Mouse (Mus musculus): ENCODE results near the gene Fgfr2. TPM values are rescaled to one million over a fixed set of nuclear protein-coding genes. Genes with fewer than 3 reads are reported as not detected.

Gene Fgfr2
- polyA plus RNA-seq, 1 experiment from 2014 or later: 133 TPM

GRCm38 (mm10) chr7:130267099-130267498 is 2856.1 kb downstream of the Fgfr2 start:
- no peak overlapping the region for H3K9ac ChIP-seq (ENCODE audit: low read depth, low read length)
- no peak overlapping the region for H3K27ac ChIP-seq (ENCODE audit: low read depth, low read length)
- peaks cover 33% of the 10 kb centered on the region for H3K4me1 ChIP-seq (ENCODE audit: control insufficient read depth, insufficient read depth, low read length)
- 42% methylated on average over 5 of the region's 5 CpGs for WGBS
- H3K9me3 ChIP-seq (ENCODE audit: control insufficient read depth, low read length): no peaks in the 10 kb centered on the region
- no peak overlapping the region; the same call in 1 of the 2 replicates for H3K4me2 ChIP-seq (replicated peaks; ENCODE audit: low read depth, low read length)
- no peaks in the 10 kb centered on the region for H3K36me3 ChIP-seq (ENCODE audit: control insufficient read depth, insufficient read depth, low read length)
- no peak for ATAC-seq (ENCODE audit: low FRiP score, low TSS enrichment)
- H3K27me3 ChIP-seq (ENCODE audit: control insufficient read depth, insufficient read depth, low read length): 0 out of 2 replicates have a peak, but pooled peaks cover 3% of the 10 kb centered on the region
- H3K4me3 ChIP-seq (ENCODE audit: low read length): no peak overlapping the region

GRCm38 (mm10) chr7:130266166-130266490 is 2857.0 kb downstream of the Fgfr2 start:
- peak overlapping the region; percentile 77 for H3K4me2 ChIP-seq (replicated peaks; ENCODE audit: low read depth, low read length)
- H3K36me3 ChIP-seq (ENCODE audit: control insufficient read depth, insufficient read depth, low read length): peaks cover 7% of the 10 kb centered on the region
- WGBS: under 1% methylated on average over 42 of the region's 52 CpGs
- peak; percentile 90 for ATAC-seq (ENCODE audit: low FRiP score, low TSS enrichment)
- peak overlapping the region; percentile 94 for H3K4me3 ChIP-seq (ENCODE audit: low read length)
- peak overlapping the region; percentile 94 for H3K27ac ChIP-seq (ENCODE audit: low read depth, low read length)
- H3K27me3 ChIP-seq (ENCODE audit: control insufficient read depth, insufficient read depth, low read length): 0 out of 2 replicates have a peak, but pooled peaks cover 3% of the 10 kb centered on the region
- peak overlapping the region; percentile 91 for H3K9ac ChIP-seq (ENCODE audit: low read depth, low read length)
- no peaks in the 10 kb centered on the region for H3K9me3 ChIP-seq (ENCODE audit: control insufficient read depth, low read length)
- H3K4me1 ChIP-seq (ENCODE audit: control insufficient read depth, insufficient read depth, low read length): peaks cover 43% of the 10 kb centered on the region

GRCm38 (mm10) chr7:130265319-130266165 is 2857.6 kb downstream of the Fgfr2 start:
- H3K4me2 ChIP-seq (replicated peaks; ENCODE audit: low read depth, low read length): peak overlapping the region; percentile 77
- WGBS: under 1% methylated on average over 56 of the region's 58 CpGs
- peaks cover 48% of the 10 kb centered on the region for H3K4me1 ChIP-seq (ENCODE audit: control insufficient read depth, insufficient read depth, low read length)
- peak overlapping the region; percentile 94 for H3K4me3 ChIP-seq (ENCODE audit: low read length)
- H3K9ac ChIP-seq (ENCODE audit: low read depth, low read length): peak overlapping the region; percentile 91
- H3K9me3 ChIP-seq (ENCODE audit: control insufficient read depth, low read length): no peaks in the 10 kb centered on the region
- ATAC-seq (ENCODE audit: low FRiP score, low TSS enrichment): peak; percentile 45
- H3K27me3 ChIP-seq (ENCODE audit: control insufficient read depth, insufficient read depth, low read length): 0 out of 2 replicates have a peak, but pooled peaks cover 3% of the 10 kb centered on the region
- H3K27ac ChIP-seq (ENCODE audit: low read depth, low read length): peak overlapping the region; percentile 94
- peaks cover 13% of the 10 kb centered on the region for H3K36me3 ChIP-seq (ENCODE audit: control insufficient read depth, insufficient read depth, low read length)

GRCm38 (mm10) chr7:130264616-130265318 is 2858.4 kb downstream of the Fgfr2 start:
- H3K27ac ChIP-seq (ENCODE audit: low read depth, low read length): peak overlapping the region; percentile 94

GRCm38 (mm10) chr7:130263799-130264351 is 2859.3 kb downstream of the Fgfr2 start:
- Histone ChIP-seq H3K27ac (ENCODE audit: low read depth, low read length) (peak overlapping the region; percentile 94), H3K27me3 (ENCODE audit: control insufficient read depth, insufficient read depth, low read length) (0 out of 2 replicates have a peak, but pooled peaks cover 3% of the 10 kb centered on the region)
- ATAC-seq (ENCODE audit: low FRiP score, low TSS enrichment): peak; percentile 21

More at GRCm38 (mm10) chr7:130264616-130265318, 2858.4 kb downstream of the Fgfr2 start:
- peaks cover 56% of the 10 kb centered on the region for H3K4me1 ChIP-seq (ENCODE audit: control insufficient read depth, insufficient read depth, low read length)
- peak overlapping the region; percentile 94 for H3K4me3 ChIP-seq (ENCODE audit: low read length)
- no peak; the same call in 1 of the 2 replicates for ATAC-seq (ENCODE audit: low FRiP score, low TSS enrichment)
- no peaks in the 10 kb centered on the region for H3K9me3 ChIP-seq (ENCODE audit: control insufficient read depth, low read length)
- H3K27me3 ChIP-seq (ENCODE audit: control insufficient read depth, insufficient read depth, low read length): 0 out of 2 replicates have a peak, but pooled peaks cover 3% of the 10 kb centered on the region
- H3K4me2 ChIP-seq (replicated peaks; ENCODE audit: low read depth, low read length): peak overlapping the region; percentile 77
- H3K9ac ChIP-seq (ENCODE audit: low read depth, low read length): peak overlapping the region; percentile 91
- peaks cover 15% of the 10 kb centered on the region for H3K36me3 ChIP-seq (ENCODE audit: control insufficient read depth, insufficient read depth, low read length)
- WGBS: under 1% methylated on average over 41 of the region's 41 CpGs

GRCm38 (mm10) chr7:130263233-130263594 is 2859.9 kb downstream of the Fgfr2 start:
- Histone ChIP-seq H3K4me2 (replicated peaks; ENCODE audit: low read depth, low read length) (peak overlapping the region; percentile 77), H3K9ac (ENCODE audit: low read depth, low read length) (peak overlapping the region; percentile 91), H3K4me3 (ENCODE audit: low read length) (peak overlapping the region; percentile 94), H3K9me3 (ENCODE audit: control insufficient read depth, low read length) (no peaks in the 10 kb centered on the region), H3K36me3 (ENCODE audit: control insufficient read depth, insufficient read depth, low read length) (peaks cover 15% of the 10 kb centered on the region), H3K4me1 (ENCODE audit: control insufficient read depth, insufficient read depth, low read length) (peaks cover 60% of the 10 kb centered on the region), H3K27me3 (ENCODE audit: control insufficient read depth, insufficient read depth, low read length) (0 out of 2 replicates have a peak, but pooled peaks cover 3% of the 10 kb centered on the region), H3K27ac (ENCODE audit: low read depth, low read length) (peak overlapping the region; percentile 94; the same call in 1 of the 2 replicates)
- ATAC-seq (ENCODE audit: low FRiP score, low TSS enrichment): no peak
- 35% methylated on average over 4 of the region's 4 CpGs for WGBS

More at GRCm38 (mm10) chr7:130263799-130264351, 2859.3 kb downstream of the Fgfr2 start:
- WGBS: 2% methylated on average over 20 of the region's 20 CpGs
- Histone ChIP-seq H3K4me2 (replicated peaks; ENCODE audit: low read depth, low read length) (peak overlapping the region; percentile 77), H3K36me3 (ENCODE audit: control insufficient read depth, insufficient read depth, low read length) (peaks cover 15% of the 10 kb centered on the region), H3K9ac (ENCODE audit: low read depth, low read length) (peak overlapping the region; percentile 91), H3K4me1 (ENCODE audit: control insufficient read depth, insufficient read depth, low read length) (peaks cover 59% of the 10 kb centered on the region), H3K4me3 (ENCODE audit: low read length) (peak overlapping the region; percentile 94), H3K9me3 (ENCODE audit: control insufficient read depth, low read length) (no peaks in the 10 kb centered on the region)

GRCm38 (mm10) chr7:130262528-130263232 is 2860.5 kb downstream of the Fgfr2 start:
- 0 out of 2 replicates have a peak, but pooled peaks cover 3% of the 10 kb centered on the region for H3K27me3 ChIP-seq (ENCODE audit: control insufficient read depth, insufficient read depth, low read length)
- H3K4me2 ChIP-seq (replicated peaks; ENCODE audit: low read depth, low read length): peak overlapping the region; percentile 77
- H3K9ac ChIP-seq (ENCODE audit: low read depth, low read length): peak overlapping the region; percentile 91
- peaks cover 61% of the 10 kb centered on the region for H3K4me1 ChIP-seq (ENCODE audit: control insufficient read depth, insufficient read depth, low read length)
- peaks cover 15% of the 10 kb centered on the region for H3K36me3 ChIP-seq (ENCODE audit: control insufficient read depth, insufficient read depth, low read length)
- WGBS: 33% methylated on average over 17 of the region's 17 CpGs
- no peaks in the 10 kb centered on the region for H3K9me3 ChIP-seq (ENCODE audit: control insufficient read depth, low read length)
- H3K27ac ChIP-seq (ENCODE audit: low read depth, low read length): peak overlapping the region; percentile 67; the same call in 1 of the 2 replicates
- peak overlapping the region; percentile 94 for H3K4me3 ChIP-seq (ENCODE audit: low read length)
- no peak for ATAC-seq (ENCODE audit: low FRiP score, low TSS enrichment)

All from kidney, embryonic 14.5 days (tissue).